Mouse (Mus musculus): ENCODE data around the gene Mief1. TPM values are rescaled to one million over a fixed set of nuclear protein-coding genes. Genes with fewer than 3 reads are reported as not detected.

The Mief1 gene
- total and polyA plus RNA-seq, 3 experiments: 19.2 to 34.4 (median 20.7) TPM

DNA sequence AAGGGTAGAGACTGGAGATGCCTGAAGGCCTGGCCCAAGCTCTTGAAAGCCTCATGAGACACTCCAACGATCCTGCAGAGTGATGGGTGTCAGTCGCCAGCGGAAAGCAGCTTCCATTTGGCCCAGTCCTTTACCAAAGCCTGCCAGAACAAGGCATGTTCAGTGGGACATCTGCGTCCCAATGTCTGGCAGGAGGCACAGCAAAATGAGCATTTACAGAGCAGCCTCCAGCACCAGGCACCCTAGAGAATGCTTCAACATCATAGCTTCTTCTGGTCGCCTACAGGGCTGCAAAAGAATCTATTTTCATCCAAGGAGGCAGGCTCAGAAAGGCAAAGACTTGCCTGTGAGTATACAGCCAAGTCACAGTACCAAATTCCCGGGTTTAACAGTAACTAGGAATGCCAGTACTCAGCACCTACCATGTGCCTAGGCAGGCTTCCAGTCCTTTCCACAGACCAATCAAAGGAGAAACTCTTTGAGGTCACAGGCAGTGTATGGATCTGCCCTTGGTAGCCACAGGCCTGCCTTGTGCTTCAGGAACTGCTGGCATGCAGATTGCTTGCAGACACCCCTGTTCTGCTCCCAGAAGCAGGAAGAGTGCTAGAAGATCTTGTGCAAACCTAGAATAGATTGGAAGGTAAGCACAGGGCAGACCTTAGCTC is 31.6 kb upstream of the Mief1 start:
- Histone ChIP-seq H3K79me2 (replicated peaks; ENCODE audit: control insufficient read depth, extremely low read depth, insufficient read depth, poor library complexity, severe bottlenecking) (no peaks in the 10 kb centered on the region), H3K27me3 (replicated peaks) (peaks cover 63% of the 10 kb centered on the region), H3K4me1 (ENCODE audit: control insufficient read depth in 1 of 2, insufficient read depth in 2 of 2) (peaks cover 0 to 3% of the 10 kb centered on the region in 2 experiments; a peak in 1 of 4 replicates), H3K36me3 (replicated peaks in 1 of 2; ENCODE audit: control insufficient read depth in 1 of 2, insufficient read depth in 1 of 2, low read length in 1 of 2) (no peaks in the 10 kb centered on the region), H3K9me3 (replicated peaks; ENCODE audit: low read length) (no peaks in the 10 kb centered on the region), H3K27ac (ENCODE audit: insufficient read depth, low read depth) (no peak overlapping the region), H3K4me3 (replicated peaks in 1 of 3; ENCODE audit: low read depth in 2 of 3, low read length in 2 of 3, poor library complexity in 1 of 3) (no peak overlapping the region), H3K4me2 (ENCODE audit: insufficient read depth, low read depth, poor library complexity, severe bottlenecking) (no peak overlapping the region), H3K9ac (ENCODE audit: insufficient read depth, low read depth) (no peak overlapping the region)
- in situ Hi-C loops (cut with MboI; ENCODE audit: low pct_ligation_motif_present, low pct_unique_long_range_greater_than_20kb, low sequenced_read_pairs) (no loop called here), dilution Hi-C loops (cut with MboI; ENCODE audit: extremely low pct_ligation_motif_present, extremely low pct_unique_long_range_greater_than_20kb, low sequenced_read_pairs) (no loop called here)
- TF ChIP-seq ELF1 (IDR thresholded peaks at IDR 0.05; ENCODE audit: low read depth, low read length) (no peak), MAZ (IDR thresholded peaks at IDR 0.05; ENCODE audit: low read depth, low read length) (no peak), ZNF384 (IDR thresholded peaks at IDR 0.05; ENCODE audit: low read depth, low read length) (no peak), JUND (conservative IDR thresholded peaks at IDR 0.05; ENCODE audit: low read depth, low read length) (no peak)
- no peak for DNase-seq (ENCODE audit: extremely low read depth)

- Histone ChIP-seq H3K27ac (ENCODE audit: insufficient read depth, low read depth) (no peak overlapping the region), H3K9me3 (replicated peaks; ENCODE audit: low read length) (no peaks in the 10 kb centered on the region), H3K79me2 (replicated peaks; ENCODE audit: control insufficient read depth, extremely low read depth, insufficient read depth, poor library complexity, severe bottlenecking) (no peaks in the 10 kb centered on the region), H3K27me3 (replicated peaks) (peaks cover 64% of the 10 kb centered on the region), H3K4me3 (replicated peaks in 1 of 3; ENCODE audit: low read depth in 2 of 3, low read length in 2 of 3, poor library complexity in 1 of 3) (no peak overlapping the region), H3K4me1 (ENCODE audit: control insufficient read depth in 1 of 2, insufficient read depth in 2 of 2) (peaks cover 0 to 3% of the 10 kb centered on the region in 2 experiments; a peak in 1 of 4 replicates), H3K4me2 (ENCODE audit: insufficient read depth, low read depth, poor library complexity, severe bottlenecking) (no peak overlapping the region), H3K36me3 (replicated peaks in 1 of 2; ENCODE audit: control insufficient read depth in 1 of 2, insufficient read depth in 1 of 2, low read length in 1 of 2) (no peaks in the 10 kb centered on the region), H3K9ac (ENCODE audit: insufficient read depth, low read depth) (no peak overlapping the region)
- TF ChIP-seq SIN3A (IDR thresholded peaks at IDR 0.05; ENCODE audit: low read length) (peak; percentile 65), MAZ (IDR thresholded peaks at IDR 0.05; ENCODE audit: low read depth, low read length) (no peak), MXI1 (IDR thresholded peaks at IDR 0.05; ENCODE audit: low read depth, low read length) (peak; percentile 59; the same call in 1 of the 2 replicates)
- DNase-seq (ENCODE audit: extremely low read depth): peak; percentile 65
- in situ Hi-C loops (cut with MboI; ENCODE audit: low pct_ligation_motif_present, low pct_unique_long_range_greater_than_20kb, low sequenced_read_pairs): no loop called here
- dilution Hi-C loops (cut with MboI; ENCODE audit: extremely low pct_ligation_motif_present, extremely low pct_unique_long_range_greater_than_20kb, low sequenced_read_pairs): no loop called here
Measured at GRCm38 (mm10) chr15:80203406-80203805, 30.4 kb upstream of the Mief1 start.

DNA sequence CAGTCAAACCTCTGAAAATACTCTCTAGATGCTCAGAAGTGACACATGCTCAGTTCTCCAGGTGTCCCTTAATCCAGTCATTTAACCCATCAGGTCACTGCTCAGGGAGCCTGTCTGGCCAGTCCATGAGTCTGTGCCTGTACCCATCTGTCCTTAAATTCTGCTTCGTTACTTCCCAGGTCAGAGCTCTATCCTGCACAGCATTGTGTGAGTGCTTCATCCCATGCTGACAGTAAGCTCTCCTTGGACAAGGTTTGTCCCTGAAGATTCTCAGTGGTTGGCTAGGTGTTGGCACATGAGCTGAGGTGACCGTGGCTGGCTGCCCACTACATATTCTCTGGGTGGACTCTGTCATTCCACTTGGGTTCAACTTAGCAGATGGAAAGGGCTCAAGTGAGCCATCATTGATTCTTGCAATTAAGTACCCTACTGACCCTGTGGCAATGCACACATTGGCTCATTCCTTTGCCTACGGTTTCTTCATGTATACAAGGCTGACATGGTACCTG is 27.7 kb upstream of the Mief1 start:
- dilution Hi-C loops (cut with MboI; ENCODE audit: extremely low pct_ligation_motif_present, extremely low pct_unique_long_range_greater_than_20kb, low sequenced_read_pairs) (no loop called here), in situ Hi-C loops (cut with MboI; ENCODE audit: low pct_ligation_motif_present, low pct_unique_long_range_greater_than_20kb, low sequenced_read_pairs) (no loop called here)
- Histone ChIP-seq H3K9ac (ENCODE audit: insufficient read depth, low read depth) (no peak overlapping the region), H3K4me3 (replicated peaks in 1 of 3; ENCODE audit: low read depth in 2 of 3, low read length in 2 of 3, poor library complexity in 1 of 3) (no peak overlapping the region), H3K79me2 (replicated peaks; ENCODE audit: control insufficient read depth, extremely low read depth, insufficient read depth, poor library complexity, severe bottlenecking) (no peaks in the 10 kb centered on the region), H3K27ac (ENCODE audit: insufficient read depth, low read depth) (no peak overlapping the region), H3K36me3 (replicated peaks in 1 of 2; ENCODE audit: control insufficient read depth in 1 of 2, insufficient read depth in 1 of 2, low read length in 1 of 2) (no peaks in the 10 kb centered on the region), H3K4me2 (ENCODE audit: insufficient read depth, low read depth, poor library complexity, severe bottlenecking) (no peak overlapping the region), H3K27me3 (replicated peaks) (peaks cover 66% of the 10 kb centered on the region), H3K9me3 (replicated peaks; ENCODE audit: low read length) (no peaks in the 10 kb centered on the region), H3K4me1 (ENCODE audit: control insufficient read depth in 1 of 2, insufficient read depth in 2 of 2) (peaks cover 0 to 3% of the 10 kb centered on the region in 2 experiments; a peak in 1 of 4 replicates)
- TF ChIP-seq NRF1 (IDR thresholded peaks at IDR 0.05; ENCODE audit: low read depth, low read length): no peak
- TF ChIP-seq ETS1 (conservative IDR thresholded peaks at IDR 0.05; ENCODE audit: low read depth, low read length): no peak
- TF ChIP-seq CHD2 (IDR thresholded peaks at IDR 0.05; ENCODE audit: low read length): no peak
- TF ChIP-seq ZMIZ1 (IDR thresholded peaks at IDR 0.05; ENCODE audit: low read depth, low read length): no peak
- no peak for TF ChIP-seq SIN3A (IDR thresholded peaks at IDR 0.05; ENCODE audit: low read length)
- TF ChIP-seq IRF4 (IDR thresholded peaks at IDR 0.05; ENCODE audit: low read depth, low read length): no peak
- TF ChIP-seq POLR2AphosphoS2 (IDR thresholded peaks at IDR 0.05; ENCODE audit: low read depth, low read length): no peak
- TF ChIP-seq ZNF384 (IDR thresholded peaks at IDR 0.05; ENCODE audit: low read depth, low read length): no peak
- TF ChIP-seq ZC3H11A (IDR thresholded peaks at IDR 0.05; ENCODE audit: low read depth, low read length): no peak
- TF ChIP-seq SMC3 (IDR thresholded peaks at IDR 0.05; ENCODE audit: low read depth, low read length): no peak
- TF ChIP-seq MXI1 (IDR thresholded peaks at IDR 0.05; ENCODE audit: low read depth, low read length): no peak
- TF ChIP-seq CTCF (conservative IDR thresholded peaks at IDR 0.05 in 1 of 2, IDR thresholded peaks at IDR 0.05 in 1 of 2; ENCODE audit: low read depth in 2 of 2, low read length in 2 of 2): no peak
- DNase-seq (ENCODE audit: extremely low read depth): no peak
